Mouse (Mus musculus): ENCODE results near the gene Acod1.

Acod1 gene

GRCm38 (mm10) chr14:103102246-103102645 is 55.5 kb downstream of the Acod1 start:
- DNase-seq (ENCODE audit: low spot score in 2 of 2), result no peak

DNA sequence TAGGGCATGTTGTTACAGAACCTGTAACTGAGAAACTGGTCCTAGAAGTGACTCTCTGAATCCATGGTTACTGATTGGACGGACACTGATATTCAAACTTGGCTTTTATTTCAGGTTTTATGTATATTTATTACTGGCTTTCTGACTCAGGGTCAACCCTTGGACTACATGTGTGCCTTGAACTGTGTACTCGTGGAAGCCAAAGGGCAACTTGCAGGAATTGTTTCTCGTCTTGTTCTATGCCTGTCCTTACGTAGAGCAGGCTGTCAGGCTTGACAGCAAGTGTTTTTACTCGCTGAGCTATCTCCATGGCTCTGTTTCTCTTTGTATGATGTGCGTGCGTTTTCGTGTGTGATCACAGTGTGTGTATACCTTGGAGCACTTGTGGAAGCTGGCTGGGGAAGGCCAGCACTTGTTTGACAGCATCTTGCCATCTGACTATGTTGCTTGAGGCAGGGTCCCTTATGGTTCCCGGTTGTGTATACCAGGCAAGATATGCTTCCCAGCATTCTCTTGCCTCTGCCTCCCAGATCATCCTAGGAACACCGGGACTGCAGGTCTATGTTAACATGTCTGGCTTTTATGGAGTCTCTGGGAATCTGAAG is 56.1 kb downstream of the Acod1 start:
- no peak for DNase-seq (ENCODE audit: low spot score in 2 of 2)
